Mouse (Mus musculus): ENCODE measurements around the gene Hist1h4a.
"Not testable (repeated sequence)": the region's sequence is repeated elsewhere in the genome, so short reads cannot be mapped to it uniquely, and the experiment has no call there.

The Hist1h4a gene

DNA sequence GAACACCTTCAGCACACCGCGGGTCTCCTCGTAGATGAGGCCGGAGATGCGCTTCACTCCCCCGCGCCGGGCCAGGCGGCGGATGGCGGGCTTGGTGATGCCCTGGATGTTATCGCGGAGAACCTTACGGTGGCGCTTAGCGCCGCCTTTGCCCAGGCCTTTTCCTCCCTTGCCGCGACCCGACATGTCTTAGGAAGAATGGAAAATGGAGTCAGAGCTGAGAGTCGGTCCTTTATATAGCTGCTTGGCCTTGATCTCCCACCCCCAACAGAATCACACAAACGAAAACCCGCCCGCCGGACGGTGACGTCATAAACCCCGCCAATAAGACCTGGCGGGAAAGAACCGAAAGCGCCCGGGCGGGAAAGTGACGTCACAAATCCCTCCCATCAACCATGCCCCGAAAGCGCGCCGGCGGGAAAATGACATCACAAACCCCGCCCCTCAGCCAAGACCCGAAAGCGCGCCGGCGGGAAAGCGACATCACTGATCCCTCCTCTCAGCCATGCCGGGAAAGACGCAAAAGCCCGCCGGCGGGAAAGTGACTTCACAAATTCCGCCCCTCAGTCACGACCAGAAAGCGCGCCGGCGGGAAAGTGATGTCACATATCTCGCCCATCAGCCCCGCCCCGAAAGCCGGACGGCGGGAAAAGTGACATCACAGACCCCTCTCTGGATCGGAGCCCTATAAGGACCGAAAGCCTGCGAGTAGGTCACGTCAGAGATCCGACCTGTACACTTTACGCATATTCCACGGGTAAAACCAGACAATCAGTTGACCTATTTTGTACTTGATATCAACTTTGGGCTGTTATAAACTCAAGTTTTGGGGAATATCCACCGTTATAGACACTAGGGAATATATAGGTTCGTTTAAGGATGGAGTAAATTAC lies at the start of gene Hist1h4a:
Hist1h4a (minus strand) TSS at position 259 of the 893 bp plus-strand sequence.
- peak; percentile 98 to 99 for DNase-seq (ENCODE audit: low spot score in 2 of 2)

DNA sequence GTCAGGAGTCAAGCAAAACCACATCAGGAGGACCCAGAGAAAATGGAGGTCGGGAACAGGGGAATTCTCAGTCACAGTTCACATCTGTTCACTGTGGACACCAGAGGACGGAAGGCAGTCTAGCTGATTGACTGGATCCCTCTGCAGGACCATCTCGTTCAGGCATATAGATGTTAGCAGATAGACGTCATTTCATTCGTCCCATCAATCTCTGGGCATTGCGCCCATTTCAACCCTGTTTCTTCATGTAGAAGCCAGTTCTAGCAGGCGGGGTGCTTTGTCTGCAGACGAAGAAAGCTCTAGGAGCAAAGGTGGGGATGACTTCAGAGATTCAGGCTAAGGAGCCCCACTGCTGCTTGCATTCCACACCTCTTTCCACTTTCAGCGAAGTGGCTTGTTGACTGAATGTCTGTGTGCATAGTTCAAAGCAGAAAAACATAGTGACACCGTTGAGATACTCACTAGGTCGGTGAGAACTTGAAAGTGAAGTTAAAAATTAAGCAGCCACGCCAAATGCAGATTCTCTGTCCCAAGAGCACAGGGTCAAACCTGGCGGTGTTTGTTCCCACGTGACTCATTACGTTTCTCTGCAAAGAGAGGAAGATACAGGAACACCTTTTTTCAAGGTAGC lies 45.5 kb upstream of the Hist1h4a start, which contains the start of gene Slc17a2:
Slc17a2 (plus strand) TSS at position 572 of the 631 bp plus-strand sequence.
- no peak for DNase-seq (ENCODE audit: low spot score in 2 of 2)

DNA sequence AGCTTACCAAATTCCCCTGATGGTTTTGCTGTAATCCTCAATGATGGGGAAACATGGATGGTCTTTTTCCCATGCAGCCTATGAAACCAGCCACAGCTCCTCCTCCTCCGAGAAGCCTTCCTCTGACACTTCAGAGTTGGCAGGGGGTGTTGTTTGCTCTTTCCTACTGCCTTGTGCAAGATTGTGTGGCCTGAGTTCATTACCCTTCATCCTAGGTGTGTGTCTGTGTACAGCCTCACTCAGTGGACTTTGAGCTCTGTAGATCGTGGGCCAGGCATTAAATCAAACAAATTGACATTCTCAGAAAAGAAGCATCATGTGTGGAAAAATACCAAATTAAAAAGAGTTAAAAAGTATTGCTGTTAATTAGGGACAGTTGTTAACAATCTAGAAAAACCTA lies 43.5 kb upstream of the Hist1h4a start:
- DNase-seq (ENCODE audit: low spot score in 2 of 2): no peak

DNA sequence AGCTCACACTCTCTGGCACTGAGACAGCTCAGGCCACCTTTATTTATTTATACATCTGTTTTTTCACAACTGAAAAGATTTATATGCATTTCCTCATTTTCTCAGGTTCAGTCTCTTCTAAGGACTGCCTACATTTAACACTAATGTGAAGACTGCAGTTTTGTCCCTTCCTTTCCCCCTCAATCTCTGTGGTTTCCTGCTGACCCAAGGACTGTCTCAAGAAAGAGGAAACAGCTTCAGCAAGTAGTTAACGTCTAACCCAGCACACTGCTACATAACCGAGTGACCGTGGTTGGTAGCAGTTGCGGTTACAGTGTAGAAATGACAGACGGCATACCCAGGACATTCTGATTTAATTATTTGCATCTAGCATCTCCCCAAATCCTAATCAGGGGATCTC lies 38.4 kb upstream of the Hist1h4a start:
- no peak for DNase-seq (ENCODE audit: low spot score in 2 of 2)

DNA sequence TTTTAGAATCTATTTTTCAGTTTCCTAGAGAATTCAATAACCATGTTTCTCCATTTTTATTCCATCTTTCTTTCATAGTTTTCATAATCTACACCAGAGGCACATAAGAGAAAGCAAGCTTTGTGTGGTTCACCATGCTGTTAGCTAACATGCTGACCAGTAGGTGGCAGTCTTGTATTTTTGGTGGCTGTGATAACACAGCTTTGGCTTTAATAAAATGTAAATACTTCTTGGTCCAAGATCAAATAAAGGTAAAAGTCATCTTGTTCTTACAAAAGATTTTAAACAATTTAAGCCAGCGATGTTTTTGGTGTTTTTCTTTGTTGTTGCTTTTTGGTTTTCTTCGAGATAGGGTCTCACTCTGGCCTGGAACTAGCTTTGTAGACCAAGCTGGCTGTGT lies 31.5 kb upstream of the Hist1h4a start:
- peak; percentile 46 to 70 for DNase-seq (ENCODE audit: low spot score in 2 of 2)

DNA sequence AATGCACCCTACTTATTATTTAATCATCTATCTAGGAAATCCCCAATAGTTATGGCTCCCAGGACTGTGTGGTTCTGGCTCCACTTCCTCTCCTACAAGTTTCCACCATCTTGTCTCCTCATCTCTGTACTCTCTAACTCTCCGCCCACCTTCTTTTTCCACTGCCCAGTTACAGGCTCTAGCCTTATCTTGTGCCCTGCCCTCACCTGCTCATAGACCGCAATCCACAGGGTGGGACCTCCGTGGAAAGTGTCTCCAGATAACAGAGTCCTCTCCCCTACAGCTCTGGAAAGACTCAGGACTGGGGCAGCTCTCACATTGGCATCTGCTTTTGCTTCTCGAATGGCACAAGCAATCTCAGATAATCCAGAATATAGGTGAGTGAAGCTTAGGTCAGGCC lies 18.0 kb upstream of the Hist1h4a start:
- DNase-seq (ENCODE audit: low spot score in 2 of 2): no peak

DNA sequence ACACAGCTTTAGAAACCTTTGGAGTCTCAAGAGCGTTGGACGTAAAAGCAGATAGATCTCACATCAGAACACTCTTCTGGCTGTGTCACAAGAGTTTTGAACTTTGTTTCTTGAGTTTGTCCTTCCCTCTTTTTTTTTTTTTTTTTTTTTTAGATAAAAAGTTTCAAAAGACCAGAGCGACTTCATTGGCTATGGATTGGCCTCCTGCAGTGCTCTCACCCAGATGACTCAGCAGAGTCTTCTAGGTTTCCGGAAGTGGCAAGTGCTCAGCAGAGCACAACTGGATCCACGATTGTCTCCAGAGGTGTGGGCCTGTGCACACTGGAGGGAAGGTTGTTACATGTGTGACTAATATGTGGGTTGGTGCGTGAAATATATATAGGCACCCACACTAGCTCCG lies 17.3 kb upstream of the Hist1h4a start:
- no peak for DNase-seq (ENCODE audit: low spot score in 2 of 2)

DNA sequence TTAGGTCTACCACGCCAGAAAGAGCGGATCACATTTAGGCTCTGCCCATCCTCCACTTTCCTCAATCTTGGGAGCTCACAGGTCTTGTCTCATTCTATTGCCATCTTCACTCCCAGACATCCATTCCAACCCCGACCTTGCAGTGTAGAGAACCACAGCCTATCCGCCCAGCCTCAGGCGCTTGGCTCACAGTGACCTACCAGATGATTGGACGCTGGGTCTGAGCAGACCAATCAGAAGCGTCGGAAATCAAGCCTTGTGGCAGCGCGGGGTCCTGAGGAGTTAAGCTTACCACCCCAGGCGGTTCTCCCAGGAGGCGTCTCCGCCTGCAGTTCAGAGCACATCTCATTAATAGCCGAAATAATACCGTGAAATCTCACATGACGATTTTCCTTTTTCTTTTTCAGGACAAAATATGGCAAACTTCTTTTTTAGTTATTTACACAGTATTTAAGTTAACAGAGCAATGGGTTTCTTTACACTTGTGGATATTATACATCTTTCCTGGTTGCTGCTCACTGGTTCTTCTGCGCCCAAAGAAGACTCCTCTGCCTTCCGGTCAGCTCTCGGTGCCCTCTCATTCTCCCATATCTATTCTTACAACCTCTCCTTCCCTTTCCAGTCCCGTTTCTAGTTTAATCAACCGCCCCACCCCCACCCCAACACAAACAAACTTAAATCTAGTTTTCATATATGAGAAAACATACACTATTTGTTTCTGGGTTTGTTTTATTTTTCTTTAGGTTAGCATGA lies 11.7 kb upstream of the Hist1h4a start:
- DNase-seq (ENCODE audit: low spot score in 2 of 2): peak; percentile 36 to 39

DNA sequence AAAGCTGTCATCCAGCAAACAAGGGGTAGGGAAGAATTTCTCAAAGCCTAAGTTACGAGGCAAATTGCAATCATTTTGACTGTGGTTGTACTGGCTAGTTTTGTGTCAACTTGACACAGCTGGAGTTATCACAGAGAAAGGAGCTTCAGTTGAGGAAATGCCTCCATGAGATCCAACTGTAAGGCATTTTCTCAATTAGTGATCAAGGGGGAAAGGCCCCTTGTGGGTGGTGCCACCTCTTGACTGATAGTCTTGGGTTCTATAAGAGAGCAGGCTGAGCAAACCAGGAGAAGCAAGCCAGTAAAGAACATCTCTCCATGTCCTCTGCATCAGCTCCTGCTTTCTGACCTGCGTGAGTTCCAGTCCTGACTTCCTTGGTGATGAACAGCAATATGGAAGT lies 8.6 kb upstream of the Hist1h4a start, which contains the start of gene Trim38:
Trim38 (plus strand) TSS at position 301 of the 400 bp plus-strand sequence.
- not testable (repeated sequence) for DNase-seq (ENCODE audit: low spot score in 2 of 2)

DNA sequence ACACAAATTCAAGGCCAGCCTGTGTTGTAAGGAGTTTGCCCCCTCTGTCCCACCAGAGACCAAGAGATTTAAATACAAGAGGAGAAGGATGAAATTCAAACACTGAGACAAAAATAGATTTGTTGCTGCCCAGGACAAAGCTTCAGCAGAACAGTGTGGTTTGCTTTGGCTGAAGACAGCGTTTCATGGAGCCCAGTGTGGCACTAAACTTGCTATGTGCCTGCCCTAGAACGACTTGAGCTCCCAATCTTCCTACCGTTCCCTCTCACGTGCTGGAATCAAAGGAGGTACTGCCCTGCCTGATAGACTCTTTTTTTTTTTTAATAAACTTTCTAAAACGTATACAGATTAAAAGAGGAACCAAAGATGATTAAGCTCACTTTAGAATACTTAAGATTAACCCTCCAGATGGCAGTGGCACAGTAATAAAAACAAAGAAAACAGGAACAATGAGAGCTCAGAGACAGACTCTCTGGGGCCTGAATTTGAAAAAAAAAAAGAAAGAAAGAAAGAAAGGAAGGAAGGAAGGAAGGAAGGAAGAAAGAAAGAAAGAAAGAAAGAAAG lies 7.9 kb upstream of the Hist1h4a start:
- no peak for DNase-seq (ENCODE audit: low spot score in 2 of 2)

DNA sequence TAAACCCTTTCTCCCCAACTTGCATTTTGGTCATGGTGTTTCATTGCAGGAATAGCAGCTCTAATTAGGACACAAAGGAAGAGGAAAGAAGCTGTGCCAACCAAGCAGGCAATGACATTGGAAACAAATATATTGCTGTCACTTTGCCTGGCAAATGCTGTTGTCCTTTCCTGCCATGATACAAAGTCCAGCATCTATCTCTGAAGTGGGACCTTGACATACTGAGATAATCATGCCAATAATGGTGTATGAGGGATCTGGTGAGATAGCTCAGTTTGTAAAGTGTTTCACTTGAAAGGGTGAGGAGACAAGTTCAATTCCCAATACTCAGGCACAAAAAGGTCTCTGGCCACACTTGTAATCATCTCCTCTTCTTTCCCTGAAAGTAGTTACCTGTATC lies 5.7 kb upstream of the Hist1h4a start:
- no peak for DNase-seq (ENCODE audit: low spot score in 2 of 2)

DNA sequence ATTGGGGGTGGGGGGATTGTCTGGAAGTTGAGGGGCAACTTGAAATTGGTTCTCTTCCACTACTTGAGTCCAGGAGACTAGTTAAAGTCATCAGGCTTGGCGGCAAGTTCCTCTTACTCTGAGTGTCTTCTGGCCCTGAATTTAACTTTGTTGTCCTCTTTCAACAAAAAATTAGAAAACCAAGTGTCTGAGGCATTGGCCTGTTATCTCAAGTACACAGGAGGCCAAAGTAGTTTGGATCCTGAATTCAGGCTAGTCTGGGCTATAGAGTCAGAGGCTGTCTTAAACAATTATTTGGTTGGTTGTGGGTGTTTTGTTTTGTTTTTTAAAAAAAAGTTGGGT lies 4.1 kb upstream of the Hist1h4a start:
- DNase-seq (ENCODE audit: low spot score in 2 of 2): no peak

DNA sequence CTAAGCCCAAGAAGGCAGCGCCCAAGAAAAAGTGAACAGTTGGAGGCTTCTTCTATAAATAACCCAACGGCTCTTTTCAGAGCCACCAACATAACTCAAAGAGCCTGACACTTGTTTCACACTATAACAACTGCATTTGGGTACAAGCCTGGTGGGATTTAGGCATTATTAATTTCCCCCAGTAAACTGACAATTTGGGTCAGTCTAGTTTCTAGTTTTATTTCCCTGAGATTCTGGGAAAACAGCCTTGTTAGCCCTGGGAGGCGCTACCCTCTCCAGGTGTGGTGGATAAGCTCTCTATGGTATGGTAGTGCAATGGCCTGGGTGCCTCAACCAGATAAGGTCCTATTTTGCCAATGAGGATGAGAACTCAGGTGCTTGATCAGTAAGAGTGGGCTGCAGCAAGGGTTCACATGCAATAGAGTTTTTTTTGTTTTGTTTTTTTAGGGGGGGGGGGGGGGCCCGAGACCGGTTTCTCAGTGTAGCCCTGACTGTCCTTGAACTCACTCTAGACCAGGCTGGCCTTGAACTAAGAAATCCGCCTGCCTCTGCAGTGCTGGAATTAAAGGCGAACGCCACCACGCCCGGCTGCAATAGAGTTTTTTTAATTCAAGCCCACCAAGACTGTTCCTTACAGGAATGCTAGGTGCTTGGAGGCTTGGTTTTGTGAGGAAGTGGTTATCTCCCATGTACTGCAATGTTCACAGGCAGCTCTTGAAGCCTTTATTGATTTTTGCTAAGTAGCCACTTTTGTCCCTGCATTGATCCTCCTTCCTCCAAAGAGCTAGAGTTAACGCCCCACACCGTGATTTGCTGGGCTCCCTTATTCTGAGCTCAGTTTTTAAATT lies 3.5 kb upstream of the Hist1h4a start:
- DNase-seq (ENCODE audit: low spot score in 2 of 2): no peak

DNA sequence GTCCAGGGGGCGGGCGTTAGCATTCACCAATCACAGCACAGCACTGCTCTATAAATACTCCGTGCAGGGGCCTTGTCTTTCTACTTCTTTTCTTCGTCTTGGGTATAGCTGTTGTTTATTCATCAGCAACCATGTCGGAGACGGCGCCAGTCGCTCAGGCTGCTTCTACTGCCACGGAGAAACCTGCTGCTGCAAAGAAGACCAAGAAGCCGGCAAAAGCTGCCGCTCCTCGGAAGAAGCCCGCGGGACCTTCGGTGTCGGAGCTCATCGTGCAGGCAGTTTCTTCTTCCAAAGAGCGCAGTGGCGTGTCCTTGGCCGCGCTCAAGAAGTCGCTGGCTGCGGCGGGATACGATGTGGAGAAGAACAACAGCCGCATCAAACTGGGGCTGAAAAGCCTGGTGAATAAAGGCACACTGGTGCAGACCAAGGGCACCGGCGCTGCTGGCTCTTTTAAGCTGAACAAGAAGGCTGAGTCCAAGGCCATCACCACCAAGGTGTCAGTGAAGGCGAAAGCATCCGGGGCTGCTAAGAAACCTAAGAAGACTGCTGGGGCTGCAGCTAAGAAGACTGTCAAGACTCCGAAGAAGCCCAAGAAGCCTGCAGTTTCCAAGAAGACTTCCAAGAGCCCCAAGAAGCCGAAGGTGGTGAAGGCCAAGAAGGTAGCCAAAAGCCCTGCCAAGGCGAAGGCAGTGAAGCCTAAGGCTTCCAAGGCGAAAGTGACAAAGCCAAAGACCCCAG lies 2.7 kb upstream of the Hist1h4a start, which contains the start of gene Hist1h1a:
Hist1h1a (plus strand) TSS at position 81 of the 738 bp plus-strand sequence.
- peak; percentile 82 to 86 for DNase-seq (ENCODE audit: low spot score in 2 of 2)

DNA sequence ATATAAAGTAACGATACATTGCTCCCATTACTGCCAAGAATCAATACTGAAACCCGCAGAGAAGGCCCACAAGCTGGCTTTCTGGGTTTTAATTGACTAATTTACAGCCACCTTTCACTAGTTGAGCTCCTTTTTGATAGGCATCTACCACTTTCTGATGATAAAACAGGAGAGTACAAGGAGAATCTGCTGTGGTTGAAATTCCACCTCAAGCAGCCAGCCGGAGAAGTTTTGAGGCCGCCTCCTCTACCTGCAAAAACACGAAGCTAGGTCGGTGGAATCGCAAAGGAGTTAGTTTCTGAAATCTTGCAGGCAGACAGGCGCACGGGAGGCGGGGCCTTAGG lies 2.2 kb upstream of the Hist1h4a start:
- DNase-seq (ENCODE audit: low spot score in 2 of 2): no peak

DNA sequence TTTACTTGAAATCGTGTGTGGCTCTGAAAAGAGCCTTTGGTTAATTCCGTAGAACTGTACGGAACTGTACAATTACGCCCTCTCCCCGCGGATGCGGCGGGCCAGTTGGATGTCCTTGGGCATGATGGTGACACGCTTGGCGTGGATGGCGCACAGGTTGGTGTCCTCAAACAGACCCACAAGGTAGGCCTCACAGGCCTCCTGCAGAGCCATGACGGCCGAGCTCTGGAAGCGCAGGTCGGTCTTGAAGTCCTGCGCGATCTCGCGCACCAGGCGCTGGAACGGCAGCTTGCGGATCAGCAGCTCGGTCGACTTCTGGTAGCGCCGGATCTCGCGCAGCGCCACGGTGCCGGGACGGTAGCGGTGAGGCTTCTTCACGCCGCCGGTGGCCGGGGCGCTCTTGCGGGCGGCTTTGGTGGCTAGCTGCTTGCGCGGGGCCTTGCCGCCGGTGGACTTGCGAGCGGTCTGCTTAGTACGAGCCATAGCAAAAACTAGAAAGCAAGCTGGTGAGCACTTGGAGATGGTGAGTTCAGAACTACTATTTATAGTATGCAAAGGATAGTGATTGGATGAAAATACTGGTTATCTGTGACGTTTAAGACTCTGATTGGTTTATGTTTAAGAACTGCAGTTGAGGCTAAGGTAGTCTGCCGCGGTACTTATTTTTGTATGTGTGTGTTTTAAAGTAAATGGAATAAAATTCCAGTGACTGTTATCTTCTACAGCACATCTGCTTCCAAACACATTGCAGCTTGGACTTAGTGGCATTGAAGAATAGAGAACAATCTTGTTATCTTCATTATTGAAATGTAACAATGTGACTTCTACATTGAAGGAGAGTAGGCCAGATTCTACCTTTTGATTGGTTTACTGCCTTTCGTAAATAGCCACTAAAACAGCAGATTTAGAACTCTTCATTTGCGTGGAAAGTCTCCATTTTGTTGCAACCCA lies 1.1 kb upstream of the Hist1h4a start, which contains the start of gene Hist1h3a:
Hist1h3a (minus strand) TSS at position 516 of the 951 bp plus-strand sequence.
- DNase-seq (ENCODE audit: low spot score in 2 of 2): peak; percentile 59 to 63

DNA sequence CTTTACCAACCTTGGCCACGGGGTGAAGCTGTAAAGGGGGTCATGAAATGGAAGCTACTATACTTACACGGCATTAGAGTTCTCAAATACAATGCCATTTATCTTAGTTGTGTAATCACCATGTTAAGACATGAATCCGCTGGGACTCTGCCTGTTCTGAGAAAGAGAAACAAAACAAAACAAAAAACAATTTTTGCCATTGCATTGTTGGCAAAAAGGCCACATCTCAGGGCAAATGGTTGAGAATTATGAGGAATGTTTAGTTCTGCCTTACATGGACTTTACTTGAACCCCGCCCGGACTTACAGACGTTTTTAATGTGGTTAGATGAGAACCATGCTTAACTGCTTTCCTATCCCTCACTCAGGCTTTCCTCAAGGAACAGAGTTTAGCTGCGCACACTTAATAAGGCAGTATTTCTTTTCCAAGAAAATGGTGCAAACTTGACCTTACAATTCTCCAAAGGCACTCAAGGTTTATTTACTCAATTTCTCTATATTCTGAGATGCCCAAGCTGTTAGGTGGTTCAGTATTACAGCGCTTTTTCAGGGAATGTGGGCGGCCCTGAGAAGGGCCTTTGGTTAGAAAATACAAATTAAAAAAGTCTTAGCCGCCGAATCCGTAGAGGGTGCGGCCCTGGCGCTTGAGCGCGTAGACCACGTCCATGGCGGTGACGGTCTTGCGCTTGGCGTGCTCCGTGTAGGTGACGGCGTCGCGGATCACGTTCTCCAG lies 624 bp downstream of the Hist1h4a start:
- no peak for DNase-seq (ENCODE audit: low spot score in 2 of 2)

DNA sequence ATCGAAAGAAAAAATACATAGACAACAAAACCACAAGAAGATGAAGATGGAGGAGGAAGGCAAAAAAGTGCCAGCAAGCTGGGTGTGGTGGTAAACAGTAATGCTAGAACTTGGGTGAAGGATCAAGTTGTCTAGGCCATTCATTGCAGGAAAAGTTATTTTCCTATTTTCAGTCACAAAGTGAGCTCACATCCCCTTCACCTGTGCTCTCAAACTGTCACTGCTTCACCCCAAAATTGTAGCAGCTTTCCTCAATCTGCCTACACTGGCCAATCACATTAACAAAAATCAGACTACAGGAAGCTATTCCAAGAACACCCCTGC lies 1.2 kb downstream of the Hist1h4a start:
- DNase-seq (ENCODE audit: low spot score in 2 of 2): no peak

Data from right cerebral cortex, adult 2 months (tissue).